Mouse (Mus musculus) cerebellum, adult 2 months (tissue): ENCODE measurements around the gene Tor3a. TPM values are rescaled to one million over a fixed set of nuclear protein-coding genes. Genes with fewer than 3 reads are reported as not detected.

Source experiments
- DNase-seq, 2 experiments: peaks; one replicate each; pipeline ENCODE4 v3.0.0; 2021
- H3K27ac ChIP-seq: fragments of 200-500 bp; 2 replicates; pipeline ENCODE4 v1.5.1; 2012; ENCODE audit warnings: low read length, control low read depth, inconsistent platforms; ENCODE audit not compliant: insufficient read depth
- H3K27me3 ChIP-seq: fragments of 200-500 bp; 2 replicates; pipeline ENCODE4 v1.6.1; 2012; ENCODE audit warnings: inconsistent platforms, mild to moderate bottlenecking, low read length, moderate library complexity; ENCODE audit not compliant: control insufficient read depth, insufficient read depth
- H3K4me1 ChIP-seq: fragments of 200-500 bp; 2 replicates; pipeline ENCODE4 v1.6.1; 2011; ENCODE audit warnings: low read length; ENCODE audit not compliant: control insufficient read depth, insufficient read depth
- H3K4me3 ChIP-seq: fragments of 200-500 bp; replicated peaks from 2 replicates; pipeline ENCODE3; 2011; ENCODE audit warnings: mild to moderate bottlenecking, low read depth, low read length, control low read depth; ENCODE audit not compliant: insufficient read depth
- CTCF ChIP-seq: fragments of 200-500 bp; IDR thresholded peaks from 2 replicates; pipeline ENCODE4 v1.5.1; 2011; ENCODE audit warnings: low read depth, mild to moderate bottlenecking, control low read depth, low read length, moderate library complexity, borderline replicate concordance; ENCODE audit not compliant: insufficient read depth
- POLR2A ChIP-seq: fragments of 200-500 bp; IDR thresholded peaks from 2 replicates; pipeline ENCODE4 v1.6.1; 2011; ENCODE audit warnings: low read length, control low read depth, borderline replicate concordance; ENCODE audit not compliant: insufficient read depth
- WGBS: fragments of 180-500 bp; shearing (Covaris S2); methylation state at CpG from one replicate; pipeline ENCODE4 v1.1.7; 2018; 5-methylcytosine and 5-hydroxymethylcytosine counted together
- polyA plus RNA-seq: library from polyadenylated mRNA; depleted of rRNA; stranded (reverse); fragments of >200 nt; gene quantifications from 2 replicates; pipeline ENCODE4 v1.2.3, GENCODE M21; 2012

Tor3a gene
- polyA plus RNA-seq, 1 experiment: 6.1 TPM

DNA sequence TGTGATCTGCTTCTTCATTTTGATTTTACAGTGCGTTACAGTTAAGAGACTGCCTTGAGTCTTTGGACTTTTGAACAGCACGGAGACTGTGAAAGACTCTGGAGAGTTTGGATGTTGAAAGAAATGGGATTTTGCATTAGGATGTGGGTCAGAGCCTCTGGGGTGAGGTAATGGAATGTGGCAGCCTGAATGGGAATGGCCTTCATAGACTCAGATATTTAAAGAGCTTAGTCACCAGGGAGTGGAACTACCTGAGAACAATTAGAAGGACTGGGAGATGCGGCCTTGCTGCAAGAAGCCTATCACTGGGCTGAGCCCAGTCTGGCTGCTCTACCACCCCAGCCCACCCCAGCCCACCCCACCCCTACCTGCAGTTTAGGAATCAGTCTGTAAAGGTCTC is 3.1 kb upstream of the Tor3a start:
- H3K4me1 ChIP-seq: no peaks in the 10 kb centered on the region
- DNase-seq: no peak
- no peaks in the 10 kb centered on the region for H3K27me3 ChIP-seq
- no peak for TF ChIP-seq CTCF
- no peak for TF ChIP-seq POLR2A
- no peak overlapping the region for H3K27ac ChIP-seq
- no peak overlapping the region for H3K4me3 ChIP-seq
- 98% methylated on average over 3 of the region's 3 CpGs for WGBS

DNA sequence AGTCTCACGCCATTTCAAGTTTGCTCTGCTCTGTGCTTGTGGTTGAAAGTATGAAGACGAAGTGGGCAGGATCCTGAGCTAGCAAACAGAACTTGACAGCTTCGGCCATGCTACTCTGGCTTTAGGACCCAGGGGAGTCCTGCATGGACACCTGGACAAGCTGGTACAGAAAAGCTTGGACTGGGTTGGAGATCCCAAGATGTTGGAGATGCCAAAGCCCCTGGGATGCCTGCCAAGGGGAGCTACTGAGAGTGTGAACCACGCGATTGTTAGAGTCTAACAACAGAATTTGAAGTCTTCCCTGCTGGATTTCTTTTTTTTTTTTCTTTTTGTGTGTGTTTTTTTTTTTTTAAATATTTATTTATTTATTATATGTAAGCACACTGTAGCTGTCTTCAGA is 2.4 kb upstream of the Tor3a start:
- 39% methylated on average over 5 of the region's 5 CpGs for WGBS
- Histone ChIP-seq H3K4me3 (no peak overlapping the region), H3K4me1 (no peaks in the 10 kb centered on the region), H3K27me3 (no peaks in the 10 kb centered on the region), H3K27ac (no peak overlapping the region)
- TF ChIP-seq POLR2A: no peak
- TF ChIP-seq CTCF: no peak
- peak; percentile 44 to 58 for DNase-seq

DNA sequence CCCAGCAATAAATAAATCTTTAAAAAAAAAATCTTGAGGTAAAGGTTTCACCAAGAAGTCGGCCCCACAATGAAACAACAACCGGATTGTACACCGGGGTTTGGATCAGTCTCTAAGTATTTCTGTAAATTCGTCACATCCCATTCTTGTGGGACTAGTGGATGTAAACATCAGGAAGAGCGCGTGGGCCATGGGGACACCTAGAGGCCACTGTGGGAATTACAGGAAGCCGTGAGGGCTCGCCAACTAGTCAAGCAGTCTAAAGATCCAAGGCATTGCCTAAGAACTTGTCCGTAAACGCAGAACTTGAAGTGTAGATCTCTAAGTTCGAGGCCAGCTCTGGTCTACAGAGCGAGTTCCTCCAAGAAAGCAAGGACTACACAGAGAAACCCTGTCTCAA is 2.0 kb upstream of the Tor3a start:
- Histone ChIP-seq H3K4me1 (no peaks in the 10 kb centered on the region), H3K4me3 (no peak overlapping the region), H3K27me3 (no peaks in the 10 kb centered on the region), H3K27ac (no peak overlapping the region)
- TF ChIP-seq POLR2A (no peak), CTCF (peak; percentile 78)
- DNase-seq: peak; percentile 48 to 69
- WGBS: 46% methylated on average over 12 of the region's 12 CpGs

DNA sequence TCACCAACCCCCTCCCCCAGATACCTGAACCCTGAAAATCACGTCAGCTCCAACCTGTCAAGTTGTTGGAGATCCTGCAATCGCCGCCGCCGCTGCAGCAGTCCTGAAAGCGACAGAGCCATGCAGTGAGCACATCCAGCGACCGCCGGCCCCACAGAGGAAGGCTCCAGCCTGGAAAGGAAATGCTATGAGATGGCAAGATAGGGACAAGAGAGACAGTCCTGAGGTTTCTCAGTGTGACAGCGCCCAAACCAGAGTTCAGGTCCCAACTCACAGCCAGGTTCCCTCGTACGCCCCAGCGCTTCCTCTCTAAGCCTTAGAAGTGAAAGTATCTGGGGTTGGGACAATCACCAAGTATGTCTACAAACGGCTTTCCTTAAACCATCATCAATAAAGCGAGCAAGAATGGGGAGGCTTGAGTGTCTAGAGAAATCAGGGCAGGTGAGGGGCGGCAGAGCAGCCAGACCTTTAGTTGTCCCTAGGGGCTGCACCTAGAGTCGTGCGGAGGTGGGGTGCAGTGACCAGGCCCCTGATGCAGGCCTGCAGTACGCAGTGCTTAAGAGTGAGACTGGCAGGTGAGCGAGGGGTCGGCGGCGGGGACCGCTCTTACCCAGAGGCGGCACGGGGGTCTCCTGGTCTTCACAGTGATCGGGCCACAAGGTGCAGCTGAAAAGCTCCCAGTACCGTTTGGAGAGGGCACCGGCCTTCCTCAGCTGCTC is 521 bp downstream of the Tor3a start:
- Histone ChIP-seq H3K4me1 (no peaks in the 10 kb centered on the region), H3K27me3 (no peaks in the 10 kb centered on the region), H3K4me3 (peak overlapping the region; percentile 78), H3K27ac (no peak overlapping the region)
- DNase-seq: peak; percentile 26 to 54
- WGBS: 5% methylated on average over 29 of the region's 29 CpGs
- TF ChIP-seq POLR2A: no peak
- TF ChIP-seq CTCF: no peak

DNA sequence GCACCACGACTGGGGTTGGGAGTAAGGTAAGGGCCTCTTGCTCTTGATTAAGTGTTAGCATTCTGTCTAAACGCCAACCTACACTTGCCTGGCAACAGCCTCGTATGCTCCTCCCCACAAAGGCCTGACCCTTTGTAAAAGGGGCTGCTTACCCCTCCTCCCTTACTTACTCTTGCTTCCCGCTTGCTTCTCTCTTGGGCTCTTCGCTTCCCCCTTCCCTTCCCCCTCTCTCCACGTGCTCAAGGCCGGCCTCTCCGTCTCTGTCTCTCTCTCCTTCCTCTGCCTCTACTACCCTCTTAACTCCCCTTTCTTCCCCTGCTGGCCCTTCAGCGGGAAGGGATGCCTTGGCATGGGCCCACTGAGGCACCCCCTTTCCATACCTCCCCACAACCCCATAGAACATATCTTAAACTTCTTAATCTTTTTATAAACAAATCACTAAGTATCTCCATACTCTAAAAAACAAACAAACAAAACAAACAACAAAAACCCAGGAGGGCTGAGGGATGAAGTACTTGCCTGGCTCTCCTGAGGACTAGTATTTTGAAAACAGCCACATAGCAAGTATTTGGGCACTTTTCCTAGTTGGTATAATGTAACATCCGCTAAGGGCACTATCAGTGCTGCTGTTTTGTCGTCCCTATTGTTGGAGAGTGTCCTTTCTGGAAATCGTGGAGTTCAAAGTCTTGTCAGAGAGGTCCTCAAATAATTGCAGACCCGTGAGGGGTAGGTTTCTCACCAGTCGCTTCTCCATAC is 1.3 kb downstream of the Tor3a start:
- 63% methylated on average over 14 of the region's 14 CpGs for WGBS
- H3K4me3 ChIP-seq: peak overlapping the region; percentile 78
- no peak for DNase-seq
- TF ChIP-seq POLR2A (no peak), CTCF (no peak)
- no peaks in the 10 kb centered on the region for H3K4me1 ChIP-seq
- no peak overlapping the region for H3K27ac ChIP-seq
- no peaks in the 10 kb centered on the region for H3K27me3 ChIP-seq

DNA sequence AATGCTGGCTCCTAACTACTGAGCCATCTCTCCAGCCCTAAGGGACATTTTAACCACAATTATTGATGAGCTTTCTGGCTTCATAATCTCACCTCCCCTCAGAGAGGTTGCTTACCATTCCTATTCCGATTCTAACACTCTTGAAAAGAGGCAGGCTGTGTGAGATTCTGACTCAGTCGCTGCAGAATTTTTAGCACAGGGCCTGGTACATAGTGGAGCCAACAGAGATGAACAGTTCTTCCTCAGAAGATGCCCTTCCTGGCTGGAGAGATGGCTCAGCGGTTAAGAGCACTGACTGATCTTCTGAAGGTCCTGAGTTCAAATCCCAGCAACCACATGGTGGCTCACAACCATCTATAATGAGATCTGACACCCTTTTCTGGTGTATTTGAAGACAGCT is 2.2 kb downstream of the Tor3a start:
- Histone ChIP-seq H3K4me1 (no peaks in the 10 kb centered on the region), H3K27ac (no peak overlapping the region), H3K4me3 (no peak overlapping the region), H3K27me3 (no peaks in the 10 kb centered on the region)
- over 99% methylated on average over 3 of the region's 3 CpGs for WGBS
- DNase-seq: no peak
- TF ChIP-seq POLR2A (no peak), CTCF (no peak)

DNA sequence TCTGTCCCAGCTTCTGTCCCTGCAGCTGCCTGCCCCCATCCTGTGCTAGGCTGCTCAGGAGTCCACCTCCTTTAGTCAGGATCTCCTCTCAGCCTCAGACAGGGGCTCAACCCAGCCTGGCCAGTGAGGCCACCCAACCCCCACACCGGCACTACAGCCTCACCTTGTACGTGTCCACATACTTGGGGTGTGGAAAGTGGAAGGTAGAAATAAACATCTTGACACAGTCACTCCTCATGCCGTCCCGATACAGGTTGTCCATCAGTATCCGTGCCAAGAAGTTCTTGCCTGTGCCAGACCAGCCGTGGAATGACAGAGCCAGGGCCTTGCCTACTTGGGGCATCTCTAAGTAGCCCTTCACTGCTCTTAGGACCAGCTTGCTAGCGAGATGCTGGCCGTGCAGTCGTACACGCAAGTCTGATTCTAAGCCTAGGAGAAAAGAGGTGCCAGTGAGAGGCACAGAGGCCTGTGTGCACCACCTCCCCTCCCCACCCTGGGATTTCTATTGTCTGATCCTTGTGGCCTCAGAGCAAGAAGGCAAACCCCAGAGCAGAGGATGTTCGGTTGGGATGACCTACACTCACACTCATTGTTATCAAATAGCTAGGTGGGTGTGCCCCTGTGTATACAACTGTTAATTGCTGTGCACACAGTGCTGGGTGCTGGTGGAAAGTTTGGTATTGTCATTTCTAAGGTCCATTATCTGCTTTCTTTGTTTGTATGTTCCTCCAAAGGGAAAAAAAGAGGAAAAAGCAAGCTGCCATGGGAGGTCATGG is 4.8 kb downstream of the Tor3a start:
- 45% methylated on average over 11 of the region's 11 CpGs for WGBS
- Histone ChIP-seq H3K27ac (no peak overlapping the region), H3K4me3 (no peak overlapping the region), H3K27me3 (no peaks in the 10 kb centered on the region), H3K4me1 (no peaks in the 10 kb centered on the region)
- DNase-seq: no peak
- no peak for TF ChIP-seq CTCF
- no peak for TF ChIP-seq POLR2A
